Mouse (Mus musculus): Measurements from ENCODE around the gene Stpg2. TPM values are rescaled to one million over a fixed set of nuclear protein-coding genes. Genes with fewer than 3 reads are reported as not detected.

Stpg2 gene
- polyA plus RNA-seq, 1 experiment from 2014 or later: not detected

DNA sequence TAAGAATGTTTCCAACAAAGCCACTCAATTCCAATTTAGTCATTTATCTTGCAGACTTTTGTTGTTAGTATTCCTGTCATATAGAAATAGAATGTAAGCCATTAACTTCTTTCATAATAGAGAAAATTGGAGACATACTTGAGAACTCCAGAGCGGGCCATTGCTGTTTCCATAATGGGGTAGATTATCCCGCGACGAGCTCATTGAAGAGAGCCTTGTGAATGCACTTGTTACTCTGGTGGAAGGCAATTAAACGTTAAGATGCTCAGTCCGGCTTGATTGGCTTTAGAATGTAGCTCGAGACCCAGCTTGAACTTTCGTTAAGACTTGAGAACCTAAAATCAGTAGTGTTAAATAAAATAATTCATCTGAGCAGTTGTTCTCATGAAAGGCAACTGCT, 432.4 kb downstream of the Stpg2 start:
- no peaks in the 10 kb centered on the region for H3K27me3 ChIP-seq (ENCODE audit: insufficient read depth, low read length)
- H3K9ac ChIP-seq (replicated peaks): no peak overlapping the region
- TF ChIP-seq EP300 (IDR thresholded peaks at IDR 0.05; ENCODE audit: low read depth): no peak
- no peak for TF ChIP-seq CTCF (IDR thresholded peaks at IDR 0.05; ENCODE audit: low read depth)
- no peak overlapping the region for H3K4me2 ChIP-seq (ENCODE audit: low read depth, low read length)
- no peaks in the 10 kb centered on the region for H3K36me3 ChIP-seq (replicated peaks; ENCODE audit: insufficient read depth, low read length)
- ATAC-seq: no peak
- no peak for DNase-seq
- H3K27ac ChIP-seq (ENCODE audit: low read depth): no peak overlapping the region
- H3K9me3 ChIP-seq (ENCODE audit: low read length): no peaks in the 10 kb centered on the region
- H3K4me1 ChIP-seq (ENCODE audit: insufficient read depth): no peaks in the 10 kb centered on the region
- no peak overlapping the region for H3K4me3 ChIP-seq (ENCODE audit: low read depth, low read length)
- 79% methylated on average over 8 of the region's 8 CpGs for WGBS (ENCODE audit: insufficient replicate concordance)

GRCm38 (mm10) chr3:139651505-139651904, 446.0 kb downstream of the Stpg2 start:
- Histone ChIP-seq H3K9ac (replicated peaks) (no peak overlapping the region), H3K4me3 (ENCODE audit: low read depth, low read length) (no peak overlapping the region), H3K9me3 (ENCODE audit: low read length) (no peaks in the 10 kb centered on the region), H3K4me1 (ENCODE audit: insufficient read depth) (no peaks in the 10 kb centered on the region), H3K36me3 (replicated peaks; ENCODE audit: insufficient read depth, low read length) (no peaks in the 10 kb centered on the region), H3K27me3 (ENCODE audit: insufficient read depth, low read length) (no peaks in the 10 kb centered on the region), H3K4me2 (ENCODE audit: low read depth, low read length) (no peak overlapping the region), H3K27ac (ENCODE audit: low read depth) (no peak overlapping the region)
- no peak for DNase-seq
- 70% methylated on average over 4 of the region's 4 CpGs for WGBS (ENCODE audit: insufficient replicate concordance)
- no peak for TF ChIP-seq CTCF (IDR thresholded peaks at IDR 0.05; ENCODE audit: low read depth)
- no peak for TF ChIP-seq EP300 (IDR thresholded peaks at IDR 0.05; ENCODE audit: low read depth)
- no peak for ATAC-seq

DNA sequence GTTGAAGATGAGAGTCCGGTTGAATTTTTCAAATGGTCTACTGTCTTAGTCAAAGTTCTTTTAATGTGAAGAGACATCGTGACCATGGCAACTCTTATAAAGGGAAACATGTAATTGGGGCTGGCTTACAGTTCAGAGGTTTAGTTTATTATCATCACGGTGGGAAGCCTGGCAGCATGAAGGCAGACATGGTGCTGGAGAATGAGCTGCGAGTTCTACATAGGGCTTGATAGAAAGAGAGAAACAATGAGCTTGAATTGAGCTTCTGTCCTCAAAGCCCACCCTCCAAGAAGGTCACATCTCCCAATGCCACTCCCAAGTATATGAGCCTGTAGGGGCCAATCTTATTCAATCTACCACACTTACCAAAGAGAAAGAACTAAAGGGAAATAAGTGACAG, 453.9 kb downstream of the Stpg2 start:
- ATAC-seq: no peak
- Histone ChIP-seq H3K36me3 (replicated peaks; ENCODE audit: insufficient read depth, low read length) (no peaks in the 10 kb centered on the region), H3K4me1 (ENCODE audit: insufficient read depth) (no peaks in the 10 kb centered on the region), H3K9me3 (ENCODE audit: low read length) (no peaks in the 10 kb centered on the region), H3K27me3 (ENCODE audit: insufficient read depth, low read length) (no peaks in the 10 kb centered on the region), H3K4me2 (ENCODE audit: low read depth, low read length) (no peak overlapping the region), H3K27ac (ENCODE audit: low read depth) (no peak overlapping the region), H3K4me3 (ENCODE audit: low read depth, low read length) (no peak overlapping the region), H3K9ac (replicated peaks) (no peak overlapping the region)
- 67% methylated on average over 4 of the region's 4 CpGs for WGBS (ENCODE audit: insufficient replicate concordance)
- no peak for DNase-seq
- TF ChIP-seq CTCF (IDR thresholded peaks at IDR 0.05; ENCODE audit: low read depth): no peak
- TF ChIP-seq EP300 (IDR thresholded peaks at IDR 0.05; ENCODE audit: low read depth): no peak

- H3K4me3 ChIP-seq (ENCODE audit: low read depth, low read length): no peak overlapping the region
- no peaks in the 10 kb centered on the region for H3K4me1 ChIP-seq (ENCODE audit: insufficient read depth)
- TF ChIP-seq CTCF (IDR thresholded peaks at IDR 0.05; ENCODE audit: low read depth) (no peak), EP300 (IDR thresholded peaks at IDR 0.05; ENCODE audit: low read depth) (no peak)
- H3K9ac ChIP-seq (replicated peaks): no peak overlapping the region
- H3K27me3 ChIP-seq (ENCODE audit: insufficient read depth, low read length): no peaks in the 10 kb centered on the region
- H3K4me2 ChIP-seq (ENCODE audit: low read depth, low read length): no peak overlapping the region
- DNase-seq (no peak), ATAC-seq (no peak)
- H3K36me3 ChIP-seq (replicated peaks; ENCODE audit: insufficient read depth, low read length): no peaks in the 10 kb centered on the region
- no peak overlapping the region for H3K27ac ChIP-seq (ENCODE audit: low read depth)
- H3K9me3 ChIP-seq (ENCODE audit: low read length): no peaks in the 10 kb centered on the region
Observed at GRCm38 (mm10) chr3:139662241-139662640, 456.7 kb downstream of the Stpg2 start.

DNA sequence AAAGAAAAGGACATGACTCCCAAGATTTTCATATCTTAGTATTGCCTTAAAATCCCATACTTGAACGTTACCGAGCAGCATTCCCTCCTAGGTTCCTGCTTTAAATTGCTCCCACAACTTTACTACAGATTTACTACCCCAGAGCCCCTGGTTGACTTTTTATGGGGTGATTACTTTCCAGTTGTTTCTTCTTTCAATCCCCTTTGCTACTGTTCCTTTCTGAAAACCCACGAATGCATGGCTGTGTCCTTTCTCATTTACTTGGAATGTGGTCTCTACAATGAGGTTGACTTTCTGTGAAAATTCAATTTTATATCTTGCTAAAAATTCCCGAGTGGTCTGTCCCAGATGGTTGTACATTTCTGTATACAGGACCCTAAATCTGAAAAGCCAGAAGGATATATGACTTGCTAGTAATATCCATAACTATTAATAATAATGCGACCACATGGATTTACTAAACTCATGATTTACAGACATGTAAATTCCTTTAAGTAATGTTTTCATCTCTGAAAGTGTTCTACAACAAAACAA, 458.3 kb downstream of the Stpg2 start:
- Histone ChIP-seq H3K36me3 (replicated peaks; ENCODE audit: insufficient read depth, low read length) (no peaks in the 10 kb centered on the region), H3K27me3 (ENCODE audit: insufficient read depth, low read length) (no peaks in the 10 kb centered on the region), H3K4me3 (ENCODE audit: low read depth, low read length) (no peak overlapping the region), H3K9me3 (ENCODE audit: low read length) (no peaks in the 10 kb centered on the region), H3K27ac (ENCODE audit: low read depth) (no peak overlapping the region), H3K4me1 (ENCODE audit: insufficient read depth) (no peaks in the 10 kb centered on the region), H3K4me2 (ENCODE audit: low read depth, low read length) (no peak overlapping the region), H3K9ac (replicated peaks) (no peak overlapping the region)
- ATAC-seq: no peak
- no peak for DNase-seq
- WGBS (ENCODE audit: insufficient replicate concordance): 75% methylated on average over 5 of the region's 5 CpGs
- TF ChIP-seq CTCF (IDR thresholded peaks at IDR 0.05; ENCODE audit: low read depth) (no peak), EP300 (IDR thresholded peaks at IDR 0.05; ENCODE audit: low read depth) (no peak)

DNA sequence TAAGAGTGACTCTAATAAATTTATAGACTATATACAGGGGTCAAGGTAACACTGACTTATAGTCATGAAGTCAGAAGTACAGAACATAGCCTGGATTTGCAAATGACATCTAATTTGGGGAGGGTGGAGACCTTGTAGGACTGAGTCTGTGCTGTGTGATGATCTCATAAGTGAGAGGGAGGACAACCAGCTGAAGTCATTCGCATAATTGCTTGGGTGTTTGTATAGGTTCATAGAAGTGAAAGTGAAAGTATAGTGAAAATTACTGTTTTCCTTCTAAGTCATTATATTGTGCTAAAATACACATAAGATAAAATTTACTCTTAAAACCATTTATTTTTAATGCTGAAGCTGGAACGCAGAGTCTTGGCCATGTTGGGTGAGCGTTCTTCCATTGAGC, 459.6 kb downstream of the Stpg2 start:
- H3K27me3 ChIP-seq (ENCODE audit: insufficient read depth, low read length): no peaks in the 10 kb centered on the region
- no peaks in the 10 kb centered on the region for H3K4me1 ChIP-seq (ENCODE audit: insufficient read depth)
- H3K9me3 ChIP-seq (ENCODE audit: low read length): no peaks in the 10 kb centered on the region
- no peak overlapping the region for H3K4me2 ChIP-seq (ENCODE audit: low read depth, low read length)
- H3K27ac ChIP-seq (ENCODE audit: low read depth): no peak overlapping the region
- H3K9ac ChIP-seq (replicated peaks): no peak overlapping the region
- no peaks in the 10 kb centered on the region for H3K36me3 ChIP-seq (replicated peaks; ENCODE audit: insufficient read depth, low read length)
- DNase-seq (no peak), ATAC-seq (no peak)
- TF ChIP-seq EP300 (IDR thresholded peaks at IDR 0.05; ENCODE audit: low read depth) (no peak), CTCF (IDR thresholded peaks at IDR 0.05; ENCODE audit: low read depth) (no peak)
- no peak overlapping the region for H3K4me3 ChIP-seq (ENCODE audit: low read depth, low read length)
- WGBS (ENCODE audit: insufficient replicate concordance): 76% methylated on average over 3 of the region's 3 CpGs

DNA sequence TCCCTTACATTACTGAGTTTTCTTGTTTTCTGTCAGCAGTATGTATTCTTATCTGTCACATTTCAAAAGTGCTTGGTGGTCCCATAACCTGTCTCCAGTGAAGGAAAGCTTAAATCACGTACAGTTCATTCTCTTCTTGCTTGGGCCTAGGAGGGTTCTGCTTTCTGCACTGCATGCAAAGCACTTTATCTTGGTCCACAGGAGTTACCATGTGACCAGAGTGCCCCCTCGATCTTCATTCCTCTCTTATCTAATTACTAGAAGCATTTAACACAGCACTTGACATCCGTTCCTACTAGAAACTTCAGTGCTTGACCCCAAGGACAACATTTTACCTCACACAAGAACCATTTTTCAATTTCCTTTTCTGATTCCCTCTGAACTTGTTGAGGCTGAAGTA, 470.7 kb downstream of the Stpg2 start:
- no peaks in the 10 kb centered on the region for H3K4me1 ChIP-seq (ENCODE audit: insufficient read depth)
- no peaks in the 10 kb centered on the region for H3K27me3 ChIP-seq (ENCODE audit: insufficient read depth, low read length)
- no peak overlapping the region for H3K9ac ChIP-seq (replicated peaks)
- H3K4me3 ChIP-seq (ENCODE audit: low read depth, low read length): no peak overlapping the region
- H3K4me2 ChIP-seq (ENCODE audit: low read depth, low read length): no peak overlapping the region
- no peak overlapping the region for H3K27ac ChIP-seq (ENCODE audit: low read depth)
- DNase-seq: no peak
- WGBS (ENCODE audit: insufficient replicate concordance): 45% methylated on average over 3 of the region's 3 CpGs
- no peaks in the 10 kb centered on the region for H3K36me3 ChIP-seq (replicated peaks; ENCODE audit: insufficient read depth, low read length)
- ATAC-seq: no peak
- no peaks in the 10 kb centered on the region for H3K9me3 ChIP-seq (ENCODE audit: low read length)
- TF ChIP-seq EP300 (IDR thresholded peaks at IDR 0.05; ENCODE audit: low read depth) (no peak), CTCF (IDR thresholded peaks at IDR 0.05; ENCODE audit: low read depth) (no peak)
